Mouse (Mus musculus) neural tube, embryonic 15.5 days (tissue): ENCODE data around the gene Vezt. TPM values are rescaled to one million over a fixed set of nuclear protein-coding genes. Genes with fewer than 3 reads are reported as not detected.

Experiments
- ATAC-seq: fragments of 200-750 bp; cut with Nextera tagmentation; 2 replicates; pipeline ENCODE4 v1.8.0; 2017; ENCODE audit warnings: mild to moderate bottlenecking, moderate TSS enrichment, moderate library complexity; ENCODE audit not compliant: low FRiP score
- H3K27ac ChIP-seq: fragments of 300-500 bp; sonication (generic); replicated peaks from 2 replicates; pipeline ENCODE4 v1.5.1; 2015; ENCODE audit warnings: mild to moderate bottlenecking, inconsistent platforms
- H3K27me3 ChIP-seq: fragments of 300-500 bp; sonication (generic); replicated peaks from 2 replicates; pipeline ENCODE4 v1.6.1; 2015; ENCODE audit warnings: inconsistent platforms
- H3K36me3 ChIP-seq: fragments of 300-500 bp; sonication (generic); 2 replicates; pipeline ENCODE4 v1.6.1; 2015; ENCODE audit warnings: inconsistent platforms
- H3K4me1 ChIP-seq: fragments of 300-500 bp; sonication (generic); 2 replicates; pipeline ENCODE4 v1.6.1; 2015; ENCODE audit warnings: inconsistent platforms
- H3K4me2 ChIP-seq: fragments of 300-500 bp; sonication (generic); 2 replicates; pipeline ENCODE4 v1.6.1; 2015; ENCODE audit warnings: inconsistent platforms, mild to moderate bottlenecking, moderate library complexity
- H3K4me3 ChIP-seq: fragments of 300-500 bp; sonication (generic); replicated peaks from 2 replicates; pipeline ENCODE4 v1.5.1; 2015; ENCODE audit warnings: mild to moderate bottlenecking, inconsistent platforms
- H3K9ac ChIP-seq: fragments of 300-500 bp; sonication (generic); replicated peaks from 2 replicates; pipeline ENCODE4 v1.6.1; 2015; ENCODE audit warnings: mild to moderate bottlenecking, inconsistent platforms
- H3K9me3 ChIP-seq: fragments of 300-500 bp; sonication (generic); replicated peaks from 2 replicates; pipeline ENCODE4 v1.6.1; 2016; ENCODE audit warnings: inconsistent platforms
- WGBS: fragments of 180-500 bp; shearing (Covaris S2); methylation state at CpG from one replicate; pipeline ENCODE4 v1.1.7; 2015; ENCODE audit warnings: mixed read lengths; 5-methylcytosine and 5-hydroxymethylcytosine counted together
- polyA plus RNA-seq: library from polyadenylated mRNA; unstranded; fragments of >200 nt; fragmentation: Nextera tagmentation; extraction: Ambion mirVana; gene quantifications from 2 replicates; pipeline ENCODE4 v1.2.1, GENCODE M21; 2015

Gene Vezt
- polyA plus RNA-seq, 1 experiment from 2014 or later = 42.3 TPM

GRCm38 (mm10) chr10:93908540-93908939 lies 127.1 kb downstream of the Vezt start:
- WGBS = 95% methylated on average over 7 of the region's 7 CpGs
- no peaks in the 10 kb centered on the region for H3K4me1 ChIP-seq
- no peaks in the 10 kb centered on the region for H3K9me3 ChIP-seq
- H3K27ac ChIP-seq = no peak overlapping the region
- no peak for ATAC-seq
- no peak overlapping the region for H3K4me3 ChIP-seq
- no peak overlapping the region for H3K9ac ChIP-seq
- no peaks in the 10 kb centered on the region for H3K36me3 ChIP-seq
- H3K27me3 ChIP-seq = no peaks in the 10 kb centered on the region
- H3K4me2 ChIP-seq = no peak overlapping the region

GRCm38 (mm10) chr10:93907376-93907775 lies 128.2 kb downstream of the Vezt start:
- Histone ChIP-seq H3K36me3 (no peaks in the 10 kb centered on the region), H3K27ac (no peak overlapping the region), H3K4me1 (no peaks in the 10 kb centered on the region), H3K4me3 (no peak overlapping the region), H3K27me3 (no peaks in the 10 kb centered on the region), H3K9me3 (no peaks in the 10 kb centered on the region), H3K9ac (no peak overlapping the region), H3K4me2 (no peak overlapping the region)
- ATAC-seq = no peak
- WGBS = 64% methylated on average over 10 of the region's 10 CpGs

DNA sequence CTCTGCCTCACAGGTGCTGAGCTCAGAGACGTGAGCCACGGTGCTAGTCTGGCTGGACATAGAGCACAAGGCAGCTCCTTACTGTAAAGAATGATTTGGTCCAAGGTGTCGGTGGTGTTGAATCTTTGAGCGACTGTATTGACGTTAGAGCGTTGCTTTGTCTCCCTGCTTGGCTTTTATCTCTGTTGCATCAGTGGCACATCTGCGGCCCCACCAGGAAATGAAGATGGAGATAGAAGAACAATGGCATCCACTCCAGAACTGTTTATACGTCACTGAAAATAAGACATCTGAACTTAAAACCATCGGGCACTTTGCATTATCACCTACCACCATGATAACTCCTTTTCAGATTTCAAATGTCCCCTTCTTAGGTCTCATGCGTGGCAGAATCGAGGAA lies 135.7 kb downstream of the Vezt start:
- Histone ChIP-seq H3K36me3 (no peaks in the 10 kb centered on the region), H3K4me2 (no peak overlapping the region), H3K27ac (no peak overlapping the region), H3K27me3 (no peaks in the 10 kb centered on the region), H3K9me3 (no peaks in the 10 kb centered on the region), H3K9ac (no peak overlapping the region), H3K4me1 (no peaks in the 10 kb centered on the region), H3K4me3 (no peak overlapping the region)
- ATAC-seq = no peak
- 89% methylated on average over 11 of the region's 11 CpGs for WGBS

DNA sequence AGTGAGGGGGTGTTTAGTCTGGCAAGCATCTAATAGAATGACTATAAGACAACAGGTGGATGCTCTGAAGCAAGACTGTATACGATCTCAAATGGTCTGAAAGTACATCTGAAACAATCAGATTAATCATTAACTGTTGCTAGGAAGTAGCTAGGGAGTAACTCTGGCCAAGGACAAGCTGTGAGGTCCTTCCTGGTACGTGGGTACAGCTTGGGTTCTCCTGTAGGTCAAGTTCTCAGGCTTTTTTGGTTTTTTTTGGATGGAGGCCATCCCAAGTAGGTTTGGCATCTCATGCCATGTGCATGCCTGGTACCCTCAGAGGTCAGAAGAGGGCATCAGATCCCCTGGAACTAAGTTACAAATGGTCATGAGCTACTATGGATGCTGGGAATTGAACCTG lies 136.3 kb downstream of the Vezt start:
- Histone ChIP-seq H3K4me3 (no peak overlapping the region), H3K4me1 (no peaks in the 10 kb centered on the region), H3K4me2 (no peak overlapping the region), H3K9ac (no peak overlapping the region), H3K27me3 (no peaks in the 10 kb centered on the region), H3K36me3 (no peaks in the 10 kb centered on the region), H3K27ac (no peak overlapping the region), H3K9me3 (no peaks in the 10 kb centered on the region)
- WGBS = 47% methylated on average over 2 of the region's 2 CpGs
- no peak for ATAC-seq

DNA sequence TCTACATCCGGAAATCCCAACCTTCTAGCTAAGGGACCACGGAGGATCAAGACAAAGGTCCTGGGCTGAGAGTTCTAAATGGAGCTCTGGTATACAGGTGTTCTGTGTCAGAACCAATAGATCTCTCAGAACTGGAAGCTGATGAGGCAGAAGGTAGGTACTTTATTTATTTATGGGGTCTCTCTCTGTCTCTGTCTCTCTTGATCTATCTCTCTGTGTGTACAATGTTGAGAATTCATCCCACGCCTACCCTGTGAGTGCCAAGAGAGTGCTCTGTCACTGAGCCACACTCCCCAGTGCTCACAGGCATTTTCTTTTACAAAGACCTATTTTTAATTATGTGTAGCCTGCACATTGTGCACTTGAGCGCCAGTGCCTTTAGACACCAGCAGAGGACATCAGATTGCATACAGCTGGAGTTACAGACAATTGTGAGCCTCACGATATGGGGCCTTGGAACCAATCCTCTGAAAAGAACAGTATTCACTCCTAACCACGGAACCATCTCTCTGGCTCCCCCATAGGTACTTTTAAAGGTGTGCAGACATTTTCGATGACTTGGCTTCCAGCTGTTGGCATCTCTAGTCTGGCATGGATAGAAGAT lies 138.5 kb downstream of the Vezt start, which contains the start of gene Metap2:
Metap2 (minus strand) TSS at position 51 of the 604 bp plus-strand sequence.
- Histone ChIP-seq H3K4me2 (no peak within 1 kb of the TSS), H3K27me3 (no peaks in the 10 kb centered on the region), H3K9ac (no peak within 1 kb of the TSS), H3K9me3 (no peaks in the 10 kb centered on the region), H3K27ac (no peak within 1 kb of the TSS), H3K36me3 (no peaks in the 10 kb centered on the region), H3K4me1 (no peaks in the 10 kb centered on the region), H3K4me3 (no peak within 1 kb of the TSS)
- WGBS = 67% methylated on average over 7 of the region's 7 CpGs
- no peak for ATAC-seq

DNA sequence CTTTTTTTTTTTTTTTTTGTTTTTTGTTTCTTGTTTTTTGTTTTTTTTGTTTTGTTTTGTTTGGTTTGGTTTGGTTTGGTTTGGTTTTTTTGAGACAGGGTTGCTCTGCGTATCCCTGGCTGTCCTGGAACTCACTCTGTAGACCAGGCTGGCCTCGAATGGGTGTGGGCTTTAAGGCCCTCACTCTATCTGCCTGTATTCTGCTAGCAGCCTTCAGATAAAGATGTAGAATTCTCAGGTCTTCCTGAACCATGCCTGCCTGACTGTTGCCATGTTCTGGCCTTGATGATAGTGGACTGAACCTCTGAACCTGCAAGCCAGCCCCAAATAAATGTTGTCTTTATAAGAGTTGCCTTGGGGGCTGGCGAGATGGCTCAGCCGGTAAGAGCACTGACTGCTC lies 143.1 kb downstream of the Vezt start:
- H3K36me3 ChIP-seq = no peaks in the 10 kb centered on the region
- H3K4me3 ChIP-seq = no peak overlapping the region
- no peak overlapping the region for H3K9ac ChIP-seq
- no peak overlapping the region for H3K4me2 ChIP-seq
- ATAC-seq = no peak
- WGBS = 90% methylated on average over 4 of the region's 4 CpGs
- no peaks in the 10 kb centered on the region for H3K9me3 ChIP-seq
- H3K27me3 ChIP-seq = no peaks in the 10 kb centered on the region
- peaks cover 16% of the 10 kb centered on the region for H3K4me1 ChIP-seq
- H3K27ac ChIP-seq = no peak overlapping the region

- WGBS = 95% methylated on average over 1 of the region's 1 CpGs
- Histone ChIP-seq H3K4me1 (peaks cover 19% of the 10 kb centered on the region), H3K27me3 (no peaks in the 10 kb centered on the region), H3K9me3 (no peaks in the 10 kb centered on the region), H3K4me3 (no peak overlapping the region), H3K27ac (no peak overlapping the region), H3K36me3 (peaks cover 10% of the 10 kb centered on the region), H3K9ac (no peak overlapping the region), H3K4me2 (no peak overlapping the region)
- ATAC-seq = no peak
Observed at GRCm38 (mm10) chr10:93891031-93891430, 144.6 kb downstream of the Vezt start.

- H3K4me3 ChIP-seq = peak overlapping the region; percentile 71
- H3K9ac ChIP-seq = no peak overlapping the region; the same call in 1 of the 2 replicates
- no peaks in the 10 kb centered on the region for H3K27me3 ChIP-seq
- 75% methylated on average over 4 of the region's 4 CpGs for WGBS
- peak overlapping the region; percentile 81 for H3K4me2 ChIP-seq
- no peaks in the 10 kb centered on the region for H3K9me3 ChIP-seq
- peak overlapping the region; percentile 93; the same call in 1 of the 2 replicates for H3K27ac ChIP-seq
- peaks cover 19% of the 10 kb centered on the region for H3K4me1 ChIP-seq
- peaks cover 14% of the 10 kb centered on the region for H3K36me3 ChIP-seq
- ATAC-seq = no peak
Observed at GRCm38 (mm10) chr10:93890565-93890964, 145.1 kb downstream of the Vezt start.

DNA sequence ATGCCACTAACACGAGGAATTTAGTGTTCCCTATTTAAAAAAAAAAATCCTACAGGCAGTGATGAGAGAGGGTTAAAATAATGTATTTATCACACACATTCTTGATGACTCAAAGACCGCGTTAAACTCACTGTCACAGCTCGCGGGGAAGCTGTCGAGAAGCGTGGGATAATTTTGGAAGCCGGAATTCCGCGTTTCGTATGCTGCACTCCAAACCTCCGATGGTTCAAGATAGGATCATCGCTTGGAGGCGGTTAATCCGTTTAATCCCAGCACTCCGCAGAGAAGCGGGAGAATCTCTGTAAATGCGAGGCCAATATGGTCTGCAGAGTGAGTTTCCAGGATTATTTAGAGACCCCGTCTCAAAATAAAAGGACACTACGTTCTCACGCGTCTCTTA lies 145.6 kb downstream of the Vezt start:
- Histone ChIP-seq H3K4me3 (peak overlapping the region; percentile 71), H3K27me3 (no peaks in the 10 kb centered on the region), H3K4me2 (peak overlapping the region; percentile 81), H3K4me1 (peaks cover 19% of the 10 kb centered on the region), H3K9me3 (no peaks in the 10 kb centered on the region), H3K9ac (peak overlapping the region; percentile 89), H3K27ac (peak overlapping the region; percentile 93), H3K36me3 (peaks cover 20% of the 10 kb centered on the region)
- under 1% methylated on average over 22 of the region's 22 CpGs for WGBS
- no peak; the same call in none of the 2 replicates for ATAC-seq

DNA sequence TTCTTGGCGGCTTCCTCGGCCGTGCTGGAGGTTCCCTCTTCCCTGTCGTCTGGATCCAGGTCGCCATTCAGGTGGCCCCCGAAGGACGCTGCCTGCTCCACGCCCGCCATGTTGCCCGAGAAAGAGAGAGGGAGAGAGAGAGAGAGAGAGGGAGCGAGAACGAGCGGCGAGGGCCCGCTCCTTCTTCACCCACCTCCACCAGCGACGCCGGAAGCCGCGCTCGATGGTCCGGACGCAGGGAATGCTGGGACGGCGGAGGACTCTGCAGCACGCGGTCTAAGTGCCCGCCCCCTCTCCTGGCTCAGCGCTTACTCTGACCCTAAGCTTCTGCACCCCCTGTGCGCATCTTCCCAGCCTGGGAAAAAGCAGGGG lies 146.1 kb downstream of the Vezt start:
- H3K27ac ChIP-seq = peak overlapping the region; percentile 93
- H3K27me3 ChIP-seq = no peaks in the 10 kb centered on the region
- H3K36me3 ChIP-seq = peaks cover 24% of the 10 kb centered on the region
- peaks cover 19% of the 10 kb centered on the region for H3K4me1 ChIP-seq
- H3K4me2 ChIP-seq = peak overlapping the region; percentile 81
- ATAC-seq = peak; percentile 99
- under 1% methylated on average over 28 of the region's 30 CpGs for WGBS
- no peaks in the 10 kb centered on the region for H3K9me3 ChIP-seq
- peak overlapping the region; percentile 89 for H3K9ac ChIP-seq
- peak overlapping the region; percentile 71 for H3K4me3 ChIP-seq
